Mouse (Mus musculus) C2C12 (cell line): ENCODE measurements at regions not wholly inside any gene's neighbourhood (a gene's known extent, or its start where the extent isn't known, plus 50 kb on each side); places are given as distances from the start of the nearest gene placed in this dataset.

Experiments used
- CEBPB ChIP-seq: IDR thresholded peaks from one replicate; pipeline ENCODE4 v1.6.1; 2011; ENCODE audit warnings: low read depth, mild to moderate bottlenecking, control low read depth, moderate library complexity
- CTCF ChIP-seq: IDR thresholded peaks from one replicate; pipeline ENCODE4 v1.5.1; 2011; ENCODE audit not compliant: control insufficient read depth, insufficient read depth, insufficient read length
- MAX ChIP-seq: IDR thresholded peaks from one replicate; pipeline ENCODE4 v1.6.1; 2011; ENCODE audit warnings: mild to moderate bottlenecking, control low read depth
- MYOD1 ChIP-seq: IDR thresholded peaks from one replicate; pipeline ENCODE4 v1.6.1; 2011; ENCODE audit warnings: low read depth; ENCODE audit not compliant: control insufficient read depth, insufficient read length
- USF1 ChIP-seq: IDR thresholded peaks from one replicate; pipeline ENCODE4 v1.6.1; 2011; ENCODE audit warnings: low read depth, mild to moderate bottlenecking, control low read depth, moderate library complexity

DNA sequence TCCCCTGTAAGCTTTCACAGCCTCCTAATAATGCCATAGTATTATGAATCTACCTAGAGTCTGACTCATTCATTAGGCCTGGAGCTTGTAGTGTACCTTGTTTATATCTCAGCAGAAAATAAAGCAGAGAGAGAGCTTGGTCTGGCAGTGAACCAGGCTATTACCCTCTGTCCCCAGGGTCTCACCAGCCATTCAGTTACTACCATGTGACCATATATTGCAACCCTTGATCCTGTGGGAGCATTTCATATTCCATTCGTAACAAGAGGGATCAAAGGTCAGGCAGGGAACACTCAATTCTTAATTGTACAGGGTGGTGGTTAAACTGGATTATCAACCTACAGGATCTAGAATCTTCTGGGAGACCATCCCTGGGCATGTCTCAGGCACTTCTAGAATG, 383.7 kb upstream of the Castor2 start:
- TF ChIP-seq CTCF (no peak), USF1 (no peak), MYOD1 (no peak), MAX (no peak), CEBPB (no peak)
